Mouse (Mus musculus): Measurements from ENCODE around the gene C1ra.
"Not testable (repeated sequence)": the region's sequence is repeated elsewhere in the genome, so short reads cannot be mapped to it uniquely, and the experiment has no call there.

The C1ra gene

DNA sequence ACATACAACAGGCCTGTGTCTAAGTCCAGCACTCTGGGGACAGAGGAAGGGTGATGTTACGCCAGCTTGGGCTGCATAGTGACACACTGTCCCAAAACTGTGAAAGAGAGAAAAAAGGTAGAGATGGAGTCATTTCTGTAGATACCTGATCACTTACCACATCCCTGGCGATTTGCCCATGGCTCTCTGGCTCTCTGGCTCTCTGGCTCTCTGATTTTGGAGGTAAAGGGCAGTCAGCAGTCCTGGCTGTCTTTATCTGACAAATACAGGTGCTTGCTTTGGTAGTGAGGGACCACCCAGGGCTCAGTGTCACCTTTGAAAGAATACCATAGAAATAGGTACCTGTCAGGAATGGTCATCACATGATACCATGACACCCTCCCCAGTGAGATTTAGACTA is 29.0 kb downstream of the C1ra start:
- DNase-seq (ENCODE audit: extremely low read depth, insufficient read length, low spot score) = not testable (repeated sequence)

DNA sequence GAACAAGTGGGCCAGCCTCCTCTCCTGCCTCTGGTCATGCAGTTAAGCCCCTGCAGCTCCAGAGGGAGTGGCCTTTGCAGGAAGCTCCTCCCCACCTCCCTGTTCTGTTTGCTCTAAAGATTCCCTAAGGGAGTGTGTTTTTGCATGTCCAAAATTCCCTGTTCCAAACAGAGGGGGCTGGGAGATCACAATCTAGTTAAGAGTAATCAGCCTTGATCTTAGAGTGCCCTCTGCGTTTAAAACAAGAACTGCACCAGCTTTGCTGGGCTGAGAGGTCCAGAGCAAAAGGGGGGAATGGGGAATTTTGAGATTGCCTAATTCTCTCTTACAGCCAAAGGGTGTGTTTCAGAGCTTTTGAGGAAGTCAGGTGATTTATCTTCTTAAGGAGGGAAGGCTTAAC is 30.1 kb downstream of the C1ra start, which contains the start of gene C1s1:
C1s1 (minus strand) TSS at position 76 of the 400 bp plus-strand sequence.
- DNase-seq (ENCODE audit: extremely low read depth, insufficient read length, low spot score) = peak; percentile 51

DNA sequence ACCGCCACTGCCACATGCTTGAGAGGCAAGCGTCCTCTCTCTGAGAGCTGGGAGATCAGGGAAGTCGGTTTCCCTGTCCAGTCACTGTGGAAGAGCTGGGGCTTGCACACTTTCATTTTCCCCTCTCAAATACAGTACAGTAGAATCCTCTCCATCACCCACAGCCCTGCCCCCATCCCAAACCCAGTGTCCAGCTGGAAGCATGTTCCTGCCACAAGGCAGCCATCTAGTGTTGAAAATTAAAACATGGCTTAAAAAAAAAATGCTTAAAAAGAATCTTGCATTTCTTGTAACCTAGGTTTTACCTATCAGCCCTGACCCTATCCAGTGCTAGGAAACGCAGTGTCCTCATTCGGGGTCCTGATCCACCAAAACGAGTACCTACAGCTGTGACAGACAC is 32.3 kb downstream of the C1ra start:
- DNase-seq (ENCODE audit: extremely low read depth, insufficient read length, low spot score) = peak; percentile 29

DNA sequence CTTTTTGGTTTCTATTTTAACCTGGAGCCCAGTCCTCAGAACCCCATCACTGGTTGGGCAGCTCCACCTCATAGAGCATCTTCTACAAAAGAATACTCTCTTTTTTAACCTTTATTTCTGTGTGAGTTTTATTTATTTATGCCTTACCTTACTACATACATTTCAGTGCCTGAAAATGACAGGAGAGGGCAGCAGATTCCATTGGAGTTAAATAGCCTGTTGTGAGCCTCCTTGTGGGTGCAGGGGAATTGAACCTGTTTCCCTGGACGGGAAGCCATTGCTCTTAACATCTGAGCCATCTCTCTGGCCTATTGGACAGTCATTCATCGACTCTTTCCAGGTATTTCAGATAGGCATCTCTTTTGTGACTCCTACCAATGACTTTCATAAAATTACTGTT is 33.2 kb downstream of the C1ra start:
- DNase-seq (ENCODE audit: extremely low read depth, insufficient read length, low spot score) = no peak

DNA sequence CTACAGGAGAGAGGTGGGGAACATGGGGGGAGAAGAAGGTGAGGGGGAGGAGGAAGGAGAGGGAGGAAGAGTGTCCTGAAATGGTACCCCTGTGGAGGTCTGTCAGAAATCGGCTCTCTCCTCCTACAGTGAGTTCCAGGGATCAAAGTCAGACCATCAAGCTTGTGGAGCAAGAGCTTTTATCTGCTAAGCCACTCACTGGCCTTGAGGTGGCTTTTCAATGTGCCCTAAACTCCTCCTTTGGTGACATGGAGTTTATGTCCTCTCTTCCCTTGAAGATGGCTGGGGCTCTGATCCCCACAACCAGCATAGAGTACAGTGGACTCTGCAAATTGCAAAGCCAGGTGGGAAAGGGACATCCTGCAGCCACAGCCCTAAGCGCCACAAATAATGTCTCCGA is 35.8 kb downstream of the C1ra start:
- DNase-seq (ENCODE audit: extremely low read depth, insufficient read length, low spot score) = not testable (repeated sequence)

DNA sequence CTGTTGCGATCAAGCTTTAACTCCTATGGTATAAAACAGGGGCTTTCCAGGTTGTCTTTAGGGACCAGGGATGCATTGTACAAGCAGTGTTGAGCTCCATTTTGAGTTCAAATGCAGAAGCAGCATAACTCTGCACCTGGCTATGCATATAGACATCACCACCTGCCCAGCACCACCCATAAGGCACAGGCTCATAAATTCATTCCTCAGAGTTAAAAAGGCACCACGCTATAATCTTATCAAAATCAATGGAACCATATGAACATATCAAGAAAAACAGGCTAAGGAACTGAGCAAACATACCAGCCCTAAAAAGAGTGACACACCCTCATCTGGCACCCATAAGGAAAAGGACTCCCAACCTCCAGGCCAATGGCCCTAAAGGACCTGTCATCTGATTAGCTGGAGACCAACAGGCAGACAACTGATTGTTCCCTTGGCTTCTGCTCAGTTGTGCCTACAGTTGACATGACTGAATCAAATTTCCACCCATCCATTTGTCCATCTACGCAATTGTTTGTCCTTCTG is 36.9 kb downstream of the C1ra start:
- no peak for DNase-seq (ENCODE audit: extremely low read depth, insufficient read length, low spot score)

DNA sequence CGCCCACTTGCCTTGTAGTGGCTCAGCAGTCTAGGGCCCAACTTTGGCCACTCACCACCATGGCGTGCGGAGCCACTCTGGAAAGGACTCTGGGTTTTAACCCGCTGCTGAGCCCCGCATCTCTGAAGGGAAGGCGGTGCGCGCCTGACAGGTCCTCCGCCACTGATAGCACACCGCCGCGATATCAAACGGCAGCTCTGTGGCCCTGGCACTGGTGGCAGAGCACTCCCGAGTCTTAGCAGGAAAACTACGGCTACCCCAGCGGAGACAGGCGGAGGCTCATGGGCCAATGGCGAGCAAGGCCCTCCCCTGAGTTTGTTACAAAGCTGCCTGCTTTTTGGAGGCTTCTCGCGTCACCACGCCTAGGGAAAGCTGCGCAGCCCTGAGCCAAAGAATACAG is 40.6 kb downstream of the C1ra start:
- DNase-seq (ENCODE audit: extremely low read depth, insufficient read length, low spot score) = no peak

DNA sequence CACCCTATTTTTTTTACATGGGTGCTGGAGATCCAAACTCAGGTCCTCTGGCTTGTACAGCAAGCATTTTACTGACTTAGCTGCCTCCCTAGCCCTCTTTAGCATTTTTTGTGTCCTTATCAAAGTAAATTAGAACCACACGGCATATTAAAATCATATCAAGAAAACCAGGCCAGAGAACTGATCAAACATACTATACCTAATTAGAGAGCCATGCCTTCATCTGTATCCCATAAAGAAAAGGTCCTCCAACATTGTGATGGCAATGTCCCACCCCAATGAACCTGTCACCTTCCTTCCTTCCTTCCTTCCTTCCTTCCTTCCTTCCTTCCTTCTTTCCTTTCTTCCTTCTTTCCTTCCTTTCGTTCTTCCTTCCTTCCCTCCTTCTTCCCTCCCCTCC is 43.8 kb downstream of the C1ra start:
- DNase-seq (ENCODE audit: extremely low read depth, insufficient read length, low spot score) = not testable (repeated sequence)

DNA sequence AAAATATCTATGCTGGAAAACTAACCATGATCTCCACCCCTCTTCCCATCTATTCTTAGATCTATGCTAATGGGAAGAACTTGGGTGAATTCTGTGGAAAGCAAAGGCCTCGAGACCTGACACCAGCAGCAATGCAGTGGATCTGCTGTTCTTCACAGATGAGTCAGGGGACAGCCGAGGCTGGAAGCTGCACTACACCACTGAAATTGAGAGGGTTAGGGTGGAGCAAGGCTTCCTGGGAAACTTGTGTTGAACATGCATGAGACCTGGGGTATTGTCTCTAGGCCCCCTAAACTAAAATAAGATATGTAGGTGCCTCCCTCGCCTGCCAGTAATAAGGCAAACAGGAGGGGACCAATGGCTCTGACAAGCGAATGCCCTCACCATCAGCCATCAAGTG is 49.0 kb downstream of the C1ra start:
- DNase-seq (ENCODE audit: extremely low read depth, insufficient read length, low spot score) = not testable (repeated sequence)

DNA sequence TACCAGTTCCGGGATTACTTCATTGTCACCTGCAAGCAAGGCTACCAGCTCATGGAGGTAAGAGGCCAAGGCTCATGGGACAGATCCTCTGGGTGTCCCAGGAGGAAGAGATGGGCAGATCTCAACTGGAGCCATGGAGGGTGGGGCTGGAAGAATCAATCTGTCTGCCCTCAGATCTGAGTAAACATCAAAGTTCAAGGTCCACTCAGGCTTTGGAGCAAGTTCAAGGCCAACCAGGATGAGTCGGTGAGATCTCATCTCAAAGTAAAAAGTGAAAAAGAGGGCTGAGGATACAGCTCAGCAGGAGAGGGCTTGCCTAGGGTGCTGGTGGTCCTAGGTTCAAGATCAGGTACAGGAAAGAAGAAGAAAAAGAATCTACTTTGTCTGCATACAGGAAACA is 49.4 kb downstream of the C1ra start:
- DNase-seq (ENCODE audit: extremely low read depth, insufficient read length, low spot score) = not testable (repeated sequence)

DNA sequence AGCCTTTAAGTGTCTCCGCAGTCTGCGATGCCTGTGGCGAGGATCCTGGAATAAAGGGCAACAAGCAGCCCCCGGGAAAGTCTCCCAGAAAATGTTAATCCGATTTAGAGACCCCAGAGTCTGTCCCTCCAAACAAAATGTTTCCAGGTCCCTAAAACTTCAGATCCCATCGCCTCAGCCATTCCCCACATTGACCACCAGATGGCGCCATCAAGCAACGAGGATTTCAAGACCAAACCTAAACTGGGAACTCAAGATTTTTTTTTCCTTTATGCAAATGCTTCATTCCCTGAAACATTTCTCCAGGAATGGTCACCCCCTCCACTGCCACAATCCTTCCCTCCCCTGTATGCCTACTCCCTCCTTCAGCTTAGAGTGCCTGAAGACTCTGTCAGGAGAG is 57.8 kb downstream of the C1ra start, which contains the start of gene C1rb:
C1rb (plus strand) TSS at position 269 of the 400 bp plus-strand sequence.
- DNase-seq (ENCODE audit: extremely low read depth, insufficient read length, low spot score) = no peak
